Mouse (Mus musculus): Measurements from ENCODE around the gene Ube2h. TPM values are rescaled to one million over a fixed set of nuclear protein-coding genes. Genes with fewer than 3 reads are reported as not detected.
"Not testable (repeated sequence)": the region's sequence is repeated elsewhere in the genome, so short reads cannot be mapped to it uniquely, and the experiment has no call there.

The Ube2h gene
- polyA plus RNA-seq, 1 experiment from 2014 or later: 58.4 TPM

DNA sequence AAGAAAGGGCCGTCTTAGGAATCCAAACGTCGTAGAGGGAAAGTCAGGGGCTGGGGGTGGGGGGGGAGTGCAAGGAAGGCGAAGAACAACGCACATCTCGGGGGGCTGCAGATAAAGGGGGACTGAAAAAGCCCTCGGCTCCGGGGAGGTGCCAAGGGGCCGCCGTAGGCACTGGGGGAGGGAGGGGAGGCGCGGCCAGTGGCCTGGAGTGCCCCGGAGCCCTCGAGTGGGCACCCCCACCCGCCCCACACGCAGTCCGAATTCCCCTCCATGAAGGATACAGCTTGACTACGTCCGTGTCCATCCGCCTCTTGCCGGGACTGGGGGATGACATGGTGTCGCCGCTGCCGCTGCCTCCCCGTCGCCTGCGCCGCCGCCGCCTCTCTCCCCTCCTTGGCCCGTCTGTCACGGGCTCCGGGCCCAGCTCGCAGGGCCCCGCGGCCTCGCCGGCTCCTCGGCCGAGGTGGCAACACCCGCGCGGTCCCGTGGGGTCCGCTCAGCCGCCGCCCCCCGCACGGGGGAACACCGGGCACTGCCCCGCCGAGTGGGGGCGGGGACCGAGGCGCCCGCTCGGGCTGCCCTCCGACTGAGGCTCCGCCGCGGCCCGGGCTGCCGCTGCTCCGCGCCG is 454 bp downstream of the Ube2h start:
- Histone ChIP-seq H3K4me1 (ENCODE audit: control insufficient read depth, insufficient read depth, low read length) (peaks cover 50% of the 10 kb centered on the region), H3K27ac (ENCODE audit: low read depth, low read length) (peak overlapping the region; percentile 87), H3K4me2 (peak overlapping the region; percentile 80), H3K9ac (ENCODE audit: low read depth, low read length) (peak overlapping the region; percentile 86), H3K4me3 (ENCODE audit: low read depth, low read length) (peak overlapping the region; percentile 75)
- not testable (repeated sequence) for H3K36me3 ChIP-seq (ENCODE audit: control insufficient read depth, insufficient read depth, low read length); H3K9me3 ChIP-seq (replicated peaks; ENCODE audit: control insufficient read depth, low read length); H3K27me3 ChIP-seq (ENCODE audit: control insufficient read depth, insufficient read depth, low read length)
- WGBS (ENCODE audit: insufficient replicate concordance): 0% methylated on average over 19 of the region's 66 CpGs
- peak; percentile 55 for ATAC-seq (replicated peaks; ENCODE audit: insufficient number of reproducible peaks, low FRiP score, low TSS enrichment)

DNA sequence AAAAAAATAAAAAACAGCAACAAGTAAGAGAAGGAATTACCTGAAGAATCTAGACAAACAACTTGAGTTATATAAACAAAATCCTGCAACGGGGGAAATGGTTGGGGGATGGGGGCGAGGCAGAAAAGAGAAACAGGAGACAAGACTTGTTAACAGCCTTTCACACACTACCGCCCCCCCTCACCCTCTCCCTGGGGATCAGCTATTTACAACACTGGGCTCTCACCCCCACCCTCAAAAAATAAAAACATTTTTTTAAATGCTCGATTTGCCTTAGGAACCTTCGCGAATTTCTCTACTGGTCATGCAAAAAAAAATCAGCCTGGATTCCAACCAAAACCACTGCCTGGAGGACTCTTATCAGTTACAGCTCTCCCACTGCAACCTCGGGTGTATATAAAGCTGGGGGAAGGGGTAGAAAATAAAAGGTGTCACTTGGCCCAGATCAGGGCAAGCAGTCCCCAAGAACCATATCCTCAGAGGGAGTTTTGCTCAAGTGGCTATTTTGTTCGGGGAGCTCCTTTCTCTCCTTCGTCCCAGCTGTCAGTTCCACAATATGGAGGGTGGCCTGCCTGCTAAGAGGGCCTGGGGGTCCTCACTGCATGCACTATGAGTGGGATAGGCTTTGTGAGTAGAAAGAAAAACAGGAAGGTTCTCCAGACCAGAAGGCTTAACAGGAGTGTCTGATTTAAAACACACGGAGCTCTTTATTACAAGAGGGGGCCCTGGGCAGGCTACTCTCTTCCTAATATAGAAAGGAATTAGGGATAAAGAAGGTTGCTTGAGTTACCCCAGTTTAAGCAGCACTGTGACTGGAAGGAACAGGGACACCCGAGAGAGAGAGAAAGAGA is 1.3 kb downstream of the Ube2h start:
- peak overlapping the region; percentile 87 for H3K27ac ChIP-seq (ENCODE audit: low read depth, low read length)
- peaks cover 6% of the 10 kb centered on the region; the same call in 1 of the 2 replicates for H3K36me3 ChIP-seq (ENCODE audit: control insufficient read depth, insufficient read depth, low read length)
- no peaks in the 10 kb centered on the region for H3K9me3 ChIP-seq (replicated peaks; ENCODE audit: control insufficient read depth, low read length)
- H3K27me3 ChIP-seq (ENCODE audit: control insufficient read depth, insufficient read depth, low read length): no peaks in the 10 kb centered on the region
- H3K4me1 ChIP-seq (ENCODE audit: control insufficient read depth, insufficient read depth, low read length): peaks cover 41% of the 10 kb centered on the region
- peak overlapping the region; percentile 80 for H3K4me2 ChIP-seq
- WGBS (ENCODE audit: insufficient replicate concordance): 0% methylated on average over 11 of the region's 11 CpGs
- no peak for ATAC-seq (replicated peaks; ENCODE audit: insufficient number of reproducible peaks, low FRiP score, low TSS enrichment)
- H3K9ac ChIP-seq (ENCODE audit: low read depth, low read length): peak overlapping the region; percentile 86
- H3K4me3 ChIP-seq (ENCODE audit: low read depth, low read length): peak overlapping the region; percentile 75

- Histone ChIP-seq H3K9me3 (replicated peaks; ENCODE audit: control insufficient read depth, low read length) (no peaks in the 10 kb centered on the region), H3K9ac (ENCODE audit: low read depth, low read length) (peak overlapping the region; percentile 70), H3K4me2 (peak overlapping the region; percentile 80), H3K4me1 (ENCODE audit: control insufficient read depth, insufficient read depth, low read length) (peaks cover 33% of the 10 kb centered on the region), H3K4me3 (ENCODE audit: low read depth, low read length) (peak overlapping the region; percentile 75), H3K27ac (ENCODE audit: low read depth, low read length) (peak overlapping the region; percentile 94), H3K27me3 (ENCODE audit: control insufficient read depth, insufficient read depth, low read length) (no peaks in the 10 kb centered on the region), H3K36me3 (ENCODE audit: control insufficient read depth, insufficient read depth, low read length) (peaks cover 6% of the 10 kb centered on the region; the same call in 1 of the 2 replicates)
- 7% methylated on average over 4 of the region's 4 CpGs for WGBS (ENCODE audit: insufficient replicate concordance)
- no peak for ATAC-seq (replicated peaks; ENCODE audit: insufficient number of reproducible peaks, low FRiP score, low TSS enrichment)
Measured at GRCm38 (mm10) chr6:30302156-30302555, 2.2 kb downstream of the Ube2h start.

GRCm38 (mm10) chr6:30300901-30301300 is 3.4 kb downstream of the Ube2h start:
- no peak for ATAC-seq (replicated peaks; ENCODE audit: insufficient number of reproducible peaks, low FRiP score, low TSS enrichment)
- WGBS (ENCODE audit: insufficient replicate concordance): 8% methylated on average over 7 of the region's 7 CpGs

DNA sequence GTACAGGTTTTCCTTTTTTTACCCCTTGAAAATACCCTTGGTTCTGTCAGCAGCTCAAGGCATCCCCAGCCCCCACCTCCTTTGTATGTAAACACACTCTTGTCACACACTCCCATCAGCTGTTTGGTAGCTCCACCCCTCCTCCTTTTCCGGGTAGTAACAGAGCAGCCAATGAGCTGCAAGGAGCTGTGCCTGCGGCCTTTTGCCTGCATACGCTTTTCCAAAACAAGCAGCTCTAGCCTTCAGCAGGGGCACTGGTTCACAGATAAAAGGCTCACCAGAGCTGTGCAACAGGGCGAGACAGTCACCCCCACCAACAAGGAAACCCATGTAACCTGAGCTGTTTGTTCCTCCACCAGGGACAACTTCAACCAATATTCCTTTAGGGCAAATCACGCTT is 4.0 kb downstream of the Ube2h start:
- ATAC-seq (replicated peaks; ENCODE audit: insufficient number of reproducible peaks, low FRiP score, low TSS enrichment): peak; percentile 83
- under 1% methylated on average over 5 of the region's 5 CpGs for WGBS (ENCODE audit: insufficient replicate concordance)
- H3K9ac ChIP-seq (ENCODE audit: low read depth, low read length): peak overlapping the region; percentile 70
- peaks cover 26% of the 10 kb centered on the region for H3K4me1 ChIP-seq (ENCODE audit: control insufficient read depth, insufficient read depth, low read length)
- H3K27me3 ChIP-seq (ENCODE audit: control insufficient read depth, insufficient read depth, low read length): no peaks in the 10 kb centered on the region
- peak overlapping the region; percentile 94 for H3K27ac ChIP-seq (ENCODE audit: low read depth, low read length)
- peak overlapping the region; percentile 75 for H3K4me3 ChIP-seq (ENCODE audit: low read depth, low read length)
- H3K9me3 ChIP-seq (replicated peaks; ENCODE audit: control insufficient read depth, low read length): no peaks in the 10 kb centered on the region
- H3K36me3 ChIP-seq (ENCODE audit: control insufficient read depth, insufficient read depth, low read length): peaks cover 8% of the 10 kb centered on the region
- H3K4me2 ChIP-seq: peak overlapping the region; percentile 80

More at GRCm38 (mm10) chr6:30300901-30301300, 3.4 kb downstream of the Ube2h start:
- Histone ChIP-seq H3K9ac (ENCODE audit: low read depth, low read length) (peak overlapping the region; percentile 70), H3K27me3 (ENCODE audit: control insufficient read depth, insufficient read depth, low read length) (no peaks in the 10 kb centered on the region), H3K9me3 (replicated peaks; ENCODE audit: control insufficient read depth, low read length) (no peaks in the 10 kb centered on the region), H3K36me3 (ENCODE audit: control insufficient read depth, insufficient read depth, low read length) (peaks cover 6% of the 10 kb centered on the region; the same call in 1 of the 2 replicates), H3K4me3 (ENCODE audit: low read depth, low read length) (peak overlapping the region; percentile 75), H3K4me1 (ENCODE audit: control insufficient read depth, insufficient read depth, low read length) (peaks cover 28% of the 10 kb centered on the region), H3K4me2 (peak overlapping the region; percentile 80), H3K27ac (ENCODE audit: low read depth, low read length) (peak overlapping the region; percentile 94)

DNA sequence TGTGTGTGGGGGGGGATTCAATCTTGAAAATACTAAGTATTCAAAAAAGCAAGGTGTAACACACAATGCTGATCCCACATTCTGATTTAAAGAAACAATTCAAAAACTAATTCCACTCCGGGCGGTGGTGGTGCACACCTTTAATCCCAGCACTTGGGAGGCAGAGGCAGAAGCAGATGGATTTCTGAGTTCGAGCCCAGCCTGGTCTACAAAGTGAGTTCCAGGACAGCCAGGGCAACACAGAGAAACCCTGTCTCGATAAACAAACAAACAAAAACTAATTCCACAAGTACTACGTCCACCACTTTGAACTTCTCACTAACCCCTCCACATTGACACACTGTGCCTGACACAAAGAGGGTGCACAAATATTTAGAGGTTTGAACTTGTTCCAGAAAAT is 4.7 kb downstream of the Ube2h start:
- no peak overlapping the region for H3K27ac ChIP-seq (ENCODE audit: low read depth, low read length)
- H3K4me2 ChIP-seq: peak overlapping the region; percentile 80

DNA sequence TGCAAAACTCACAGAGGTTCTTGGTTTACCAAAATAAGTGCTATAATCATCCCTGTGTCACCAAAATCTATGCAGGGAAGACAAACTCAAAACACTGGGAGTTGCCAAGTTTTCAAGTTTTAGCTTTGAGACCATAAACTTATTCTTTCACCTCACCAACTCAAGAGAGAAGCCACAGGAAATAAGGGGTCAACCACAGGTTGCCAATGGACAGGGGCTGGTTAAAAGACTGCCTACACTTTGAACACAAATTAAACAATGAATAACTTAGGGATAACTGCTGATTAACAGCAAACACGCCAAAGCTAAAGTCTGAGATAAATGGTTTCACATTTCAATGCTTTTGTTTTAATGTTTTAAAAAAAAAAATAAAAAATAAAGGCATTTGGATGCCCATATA is 5.2 kb downstream of the Ube2h start:
- ATAC-seq (replicated peaks; ENCODE audit: insufficient number of reproducible peaks, low FRiP score, low TSS enrichment): no peak
- WGBS (ENCODE audit: insufficient replicate concordance): 56% methylated on average over 1 of the region's 1 CpGs
- H3K9ac ChIP-seq (ENCODE audit: low read depth, low read length): no peak overlapping the region
- H3K27me3 ChIP-seq (ENCODE audit: control insufficient read depth, insufficient read depth, low read length): no peaks in the 10 kb centered on the region
- peaks cover 22% of the 10 kb centered on the region for H3K4me1 ChIP-seq (ENCODE audit: control insufficient read depth, insufficient read depth, low read length)
- H3K4me3 ChIP-seq (ENCODE audit: low read depth, low read length): no peak overlapping the region
- H3K36me3 ChIP-seq (ENCODE audit: control insufficient read depth, insufficient read depth, low read length): peaks cover 10% of the 10 kb centered on the region
- no peak overlapping the region for H3K27ac ChIP-seq (ENCODE audit: low read depth, low read length)
- H3K9me3 ChIP-seq (replicated peaks; ENCODE audit: control insufficient read depth, low read length): no peaks in the 10 kb centered on the region
- H3K4me2 ChIP-seq: no peak overlapping the region

More for the DNA sequence above, 4.7 kb downstream of the Ube2h start:
- no peaks in the 10 kb centered on the region for H3K9me3 ChIP-seq (replicated peaks; ENCODE audit: control insufficient read depth, low read length)
- H3K27me3 ChIP-seq (ENCODE audit: control insufficient read depth, insufficient read depth, low read length): no peaks in the 10 kb centered on the region
- ATAC-seq (replicated peaks; ENCODE audit: insufficient number of reproducible peaks, low FRiP score, low TSS enrichment): no peak
- H3K9ac ChIP-seq (ENCODE audit: low read depth, low read length): no peak overlapping the region
- peaks cover 10% of the 10 kb centered on the region for H3K36me3 ChIP-seq (ENCODE audit: control insufficient read depth, insufficient read depth, low read length)
- H3K4me1 ChIP-seq (ENCODE audit: control insufficient read depth, insufficient read depth, low read length): peaks cover 24% of the 10 kb centered on the region
- WGBS (ENCODE audit: insufficient replicate concordance): 82% methylated on average over 5 of the region's 5 CpGs
- no peak overlapping the region; the same call in 1 of the 2 replicates for H3K4me3 ChIP-seq (ENCODE audit: low read depth, low read length)

GRCm38 (mm10) chr6:30292579-30292978 is 11.8 kb downstream of the Ube2h start:
- H3K4me1 ChIP-seq (ENCODE audit: control insufficient read depth, insufficient read depth, low read length): no peaks in the 10 kb centered on the region
- no peak overlapping the region for H3K4me2 ChIP-seq
- H3K4me3 ChIP-seq (ENCODE audit: low read depth, low read length): no peak overlapping the region
- WGBS (ENCODE audit: insufficient replicate concordance): 75% methylated on average over 2 of the region's 2 CpGs
- no peak for ATAC-seq (replicated peaks; ENCODE audit: insufficient number of reproducible peaks, low FRiP score, low TSS enrichment)
- no peak overlapping the region for H3K9ac ChIP-seq (ENCODE audit: low read depth, low read length)
- no peaks in the 10 kb centered on the region for H3K27me3 ChIP-seq (ENCODE audit: control insufficient read depth, insufficient read depth, low read length)
- H3K9me3 ChIP-seq (replicated peaks; ENCODE audit: control insufficient read depth, low read length): no peaks in the 10 kb centered on the region
- no peak overlapping the region for H3K27ac ChIP-seq (ENCODE audit: low read depth, low read length)
- H3K36me3 ChIP-seq (ENCODE audit: control insufficient read depth, insufficient read depth, low read length): peaks cover 6% of the 10 kb centered on the region

All from heart, embryonic 11.5 days (tissue).